Mouse (Mus musculus): ENCODE results near the gene Spsb1.

DNA sequence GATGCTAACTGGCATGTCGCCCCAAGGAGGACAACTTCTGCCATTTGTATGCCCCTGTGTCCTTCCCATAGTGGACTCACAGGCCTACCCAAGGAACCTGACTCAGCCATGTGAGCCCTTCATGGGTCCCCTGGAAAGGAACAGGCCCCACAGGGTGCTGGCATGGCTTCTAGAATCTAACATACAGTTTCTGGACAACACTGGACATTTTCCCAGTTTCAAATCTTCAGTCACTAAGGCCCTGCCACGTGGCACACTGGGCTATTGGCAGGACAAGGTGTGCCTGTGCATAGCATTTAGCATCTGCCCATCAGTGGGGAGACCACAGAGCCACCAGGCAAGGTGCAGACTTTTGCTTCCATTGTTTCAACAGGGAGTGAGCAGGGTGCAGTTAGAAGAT lies 24.0 kb upstream of the Spsb1 start:
- TF ChIP-seq CTCF (IDR thresholded peaks at IDR 0.05; ENCODE audit: extremely low read depth, insufficient read depth, low read length) (no peak), POLR2A (IDR thresholded peaks at IDR 0.05; ENCODE audit: extremely low read depth, insufficient read depth, low read length) (no peak)

All from cortical plate, adult 2 months (tissue).